Mouse (Mus musculus) left cerebral cortex, postnatal 4 days (tissue): Measurements from ENCODE around the gene Srp68. TPM values are rescaled to one million over a fixed set of nuclear protein-coding genes. Genes with fewer than 3 reads are reported as not detected.

Source experiments
- DNase-seq: peaks from one replicate; pipeline ENCODE4 v3.0.0-alpha.2; 2022
- intact Hi-C: fragments of 180-260 bp; cut with DNase I; formaldehyde crosslinking; loops from one replicate; pipeline ENCODE4 v1.15.1; 2025
- total RNA-seq, 2 experiments: library from RNA; stranded (reverse); gene quantifications; 2 replicates each; pipeline ENCODE4 v1.2.3; 2021

The Srp68 gene
- 10 to 100 TPM; 53.2 to 57.1 TPM for total RNA-seq

DNA sequence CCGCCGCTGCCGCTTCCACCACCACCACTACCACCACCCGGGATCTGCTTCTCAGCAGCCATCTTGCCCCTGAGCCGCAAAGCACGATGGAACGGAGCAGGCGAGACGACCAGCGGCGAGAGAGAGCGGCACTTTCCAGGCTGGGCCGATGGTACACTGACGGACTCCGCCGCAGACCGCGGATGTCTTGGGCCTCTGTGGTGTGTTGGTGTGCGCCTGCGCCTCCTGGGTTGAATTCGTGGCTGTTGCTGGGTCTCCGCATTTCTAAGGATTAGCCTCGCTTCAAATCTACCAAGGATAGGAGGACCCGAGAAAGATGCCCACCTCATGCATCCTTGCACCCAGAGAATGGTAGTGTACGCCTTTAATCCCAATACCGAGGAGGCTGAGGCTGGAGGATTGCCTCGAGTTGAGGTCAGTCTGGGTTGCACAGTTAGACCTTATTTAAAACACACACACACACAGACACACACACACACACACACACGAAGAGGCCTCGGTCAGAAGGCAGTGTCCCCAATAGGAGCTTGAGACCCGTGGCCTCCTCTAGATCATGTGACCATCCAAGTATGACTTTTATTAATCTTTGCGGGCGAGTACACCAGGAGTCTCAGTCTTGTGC is at the start of gene Srp68:
TSS of gene Srp68 (minus strand) at position 173 of the 622 bp plus-strand sequence.
- peak; percentile 94 for DNase-seq
- intact Hi-C loops: no loop called here

GRCm38 (mm10) chr11:116318719-116319659 is 45.0 kb upstream of the Srp68 start:
- intact Hi-C loops: loop anchor here (2.0 to 10.0 kb wide), 2 partner anchors 128 to 306 kb away; partner anchors contain the start of gene Rhbdf2
- DNase-seq: peak; percentile 91

DNA sequence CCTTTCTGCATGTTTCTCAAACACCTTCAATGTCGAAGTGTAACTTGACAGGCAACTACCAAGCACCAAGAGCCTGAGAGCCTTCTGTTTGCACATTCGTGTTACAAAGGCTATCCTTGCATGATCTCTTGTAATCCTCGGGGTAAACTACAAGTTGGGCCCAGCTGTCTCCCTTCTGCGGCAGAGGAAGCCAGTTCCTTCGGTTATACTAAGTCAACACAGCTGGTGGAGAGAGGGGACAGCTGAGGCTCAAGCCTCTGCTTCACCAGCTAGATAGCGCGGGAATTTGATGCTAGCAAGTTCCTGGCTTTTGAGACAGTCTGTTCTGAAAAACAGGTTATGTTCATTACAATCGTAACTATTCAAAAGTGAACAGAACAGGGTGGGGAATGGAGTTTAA is 38.3 kb upstream of the Srp68 start:
- intact Hi-C loops: loop anchor here (10.0 kb wide), 1 partner anchor 312 kb away; the partner anchor contains the start of gene Rhbdf2
- no peak for DNase-seq

- peak; percentile 54 for DNase-seq
- intact Hi-C loops: loop anchor here (10.0 kb wide), 1 partner anchor 314 kb away; the partner anchor contains the start of gene Rhbdf2
Observed at GRCm38 (mm10) chr11:116311169-116311568, 37.2 kb upstream of the Srp68 start.

- no peak for DNase-seq
- intact Hi-C loops: no loop called here
Observed at GRCm38 (mm10) chr11:116309601-116310000, 35.6 kb upstream of the Srp68 start.

GRCm38 (mm10) chr11:116307762-116308531 is 33.9 kb upstream of the Srp68 start:
- intact Hi-C loops: no loop called here
- DNase-seq: no peak

- intact Hi-C loops: no loop called here
- no peak for DNase-seq
Observed at GRCm38 (mm10) chr11:116307019-116307725, 33.2 kb upstream of the Srp68 start, which contains the start of gene Exoc7. Gene Exoc7, minus strand, starts transcription at chr11:116307233.

GRCm38 (mm10) chr11:116306126-116306982 is 32.3 kb upstream of the Srp68 start:
- intact Hi-C loops: no loop called here
- peak; percentile 96 for DNase-seq

- intact Hi-C loops: no loop called here
- DNase-seq: no peak
Observed at GRCm38 (mm10) chr11:116305423-116305822, 31.4 kb upstream of the Srp68 start.

- intact Hi-C loops: no loop called here
- no peak for DNase-seq
Observed at GRCm38 (mm10) chr11:116298621-116299020, 24.6 kb upstream of the Srp68 start.

DNA sequence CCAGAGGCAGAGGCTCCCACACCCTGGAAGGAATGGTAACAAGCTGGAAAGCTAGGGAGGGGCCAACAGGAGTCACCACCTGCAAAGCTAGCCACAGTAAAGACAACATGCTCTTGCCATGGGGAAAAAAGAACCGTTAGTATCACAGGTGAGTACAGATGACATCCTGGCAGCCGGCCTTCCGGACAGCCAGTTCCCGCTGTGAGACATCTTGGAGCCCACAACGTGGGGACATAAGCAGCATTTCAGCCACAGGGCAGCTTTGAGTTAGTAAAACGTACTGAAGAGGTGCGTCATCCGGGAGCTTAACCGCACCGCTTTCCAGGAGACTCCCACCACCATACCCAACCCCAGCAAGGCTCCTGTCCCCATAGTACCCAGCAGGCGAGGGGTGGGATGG is 24.2 kb upstream of the Srp68 start:
- intact Hi-C loops: no loop called here
- DNase-seq: no peak

- no peak for DNase-seq
- intact Hi-C loops: no loop called here
Observed at GRCm38 (mm10) chr11:116297017-116297416, 23.0 kb upstream of the Srp68 start.

DNA sequence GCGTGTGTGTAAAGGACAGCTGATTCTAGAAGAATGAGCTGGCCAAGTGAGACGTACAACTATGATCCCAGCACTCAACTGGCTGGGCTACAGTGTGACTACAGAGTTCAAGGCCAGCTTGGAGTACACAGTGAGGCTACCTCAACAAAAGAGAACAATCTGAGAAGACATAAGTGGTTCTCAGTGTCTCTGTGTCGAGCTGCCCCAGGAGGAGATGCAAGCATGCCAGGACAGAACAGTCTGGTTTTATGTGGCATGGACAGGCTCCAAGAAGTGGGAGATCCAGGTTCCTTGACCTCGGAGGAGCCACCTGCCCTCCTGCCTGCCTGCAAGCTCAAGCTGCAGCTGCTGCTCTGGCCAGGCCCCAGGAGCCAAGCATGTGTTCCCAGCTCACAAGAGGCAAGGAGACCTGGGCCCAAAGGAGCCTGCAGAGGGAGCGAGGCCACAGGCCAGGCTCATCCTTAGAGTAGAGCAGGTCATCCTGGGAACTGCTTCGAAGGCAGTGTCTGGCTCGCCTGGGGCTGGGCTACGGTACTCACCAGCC is 22.2 kb upstream of the Srp68 start:
- intact Hi-C loops: no loop called here

GRCm38 (mm10) chr11:116294319-116294718 is 20.3 kb upstream of the Srp68 start:
- DNase-seq: peak; percentile 57
- intact Hi-C loops: no loop called here

More for the DNA sequence above, 22.2 kb upstream of the Srp68 start:
- DNase-seq: no peak

GRCm38 (mm10) chr11:116293538-116294137 is 19.6 kb upstream of the Srp68 start:
- intact Hi-C loops: no loop called here
- DNase-seq: no peak

DNA sequence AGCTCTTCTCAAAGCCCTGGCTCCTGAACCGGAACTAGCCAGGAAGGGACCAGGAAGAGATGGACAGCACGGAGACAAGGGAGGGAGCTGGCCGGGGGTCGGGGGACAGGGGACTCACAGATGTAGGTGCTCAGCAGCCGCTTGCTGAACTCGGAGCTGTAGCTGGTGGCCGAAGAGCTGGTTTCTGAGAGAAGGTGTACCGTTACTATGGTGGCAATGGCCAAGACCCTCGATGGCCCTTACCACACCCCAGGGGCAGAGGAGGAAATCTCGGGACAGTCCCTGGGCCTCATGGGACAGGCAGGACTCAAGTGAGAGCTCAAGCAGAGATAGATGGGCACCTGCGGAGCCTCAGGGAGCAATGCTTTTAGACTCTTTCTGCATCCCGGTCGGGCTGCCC is 18.4 kb upstream of the Srp68 start:
- no peak for DNase-seq
- intact Hi-C loops: no loop called here

DNA sequence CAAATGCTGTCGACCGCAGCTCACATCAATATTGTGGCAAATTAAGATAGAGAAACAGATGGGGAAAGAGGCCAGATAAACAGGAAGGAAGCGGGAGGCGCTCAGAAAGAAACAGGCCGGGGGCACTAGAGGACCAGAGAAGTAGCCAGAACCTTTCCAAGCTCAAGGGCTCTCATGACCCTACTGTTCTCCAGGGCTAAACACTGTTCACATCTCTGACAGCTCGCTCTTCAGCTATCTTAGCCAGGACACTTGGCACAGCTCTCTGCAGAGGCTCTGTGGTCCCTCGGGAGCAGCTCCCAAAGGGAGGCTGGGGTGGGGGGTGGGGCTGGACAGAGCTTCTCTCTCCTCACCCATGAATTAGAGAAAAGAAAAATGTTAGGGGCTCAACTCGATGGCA is 16.5 kb upstream of the Srp68 start:
- intact Hi-C loops: no loop called here
- DNase-seq: no peak

GRCm38 (mm10) chr11:116287351-116287750 is 13.3 kb upstream of the Srp68 start:
- no peak for DNase-seq
- intact Hi-C loops: no loop called here

DNA sequence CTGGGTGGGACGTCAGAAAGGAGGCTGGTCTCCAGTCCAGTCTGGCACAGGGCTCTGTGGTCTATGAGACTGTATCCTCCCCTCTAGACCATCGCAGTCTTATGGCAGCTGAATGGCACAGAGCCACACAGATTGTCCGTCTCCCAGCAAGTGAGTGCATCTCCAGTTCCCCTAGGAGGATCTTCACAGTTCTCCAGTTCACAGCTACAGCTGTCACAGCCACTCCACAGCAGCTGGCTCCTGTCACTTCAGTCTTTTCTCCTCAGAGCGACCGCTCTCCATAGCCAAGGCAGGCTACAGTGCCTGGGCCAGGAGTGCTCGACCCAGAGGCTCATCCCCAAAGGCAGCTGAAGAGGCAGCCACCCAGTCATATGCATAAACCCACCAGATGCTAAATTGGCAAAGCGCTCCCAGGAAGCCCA is 11.8 kb upstream of the Srp68 start:
- peak; percentile 48 for DNase-seq
- intact Hi-C loops: no loop called here
